Mouse (Mus musculus) brain, embryonic 14.5 days (tissue): ENCODE data around the gene Ppp2r2c. TPM values are rescaled to one million over a fixed set of nuclear protein-coding genes. Genes with fewer than 3 reads are reported as not detected.

Experiments used
- DNase-seq: peaks from one replicate; pipeline ENCODE4 v3.0.0-alpha.2; 2011; ENCODE audit warnings: low read depth
- CTCF ChIP-seq: fragments of 200-500 bp; IDR thresholded peaks from 2 replicates; pipeline ENCODE4 v1.5.1; 2012; ENCODE audit warnings: inconsistent platforms, mild to moderate bottlenecking, moderate library complexity, borderline replicate concordance; ENCODE audit not compliant: insufficient read depth, insufficient read length; ENCODE audit errors: extremely low read depth
- POLR2A ChIP-seq: fragments of 200-500 bp; IDR thresholded peaks from 2 replicates; pipeline ENCODE4 v1.6.1; 2012; ENCODE audit warnings: mild to moderate bottlenecking, inconsistent platforms, borderline replicate concordance; ENCODE audit not compliant: poor library complexity, insufficient read depth, insufficient read length, severe bottlenecking; ENCODE audit errors: extremely low read depth
- polyA plus RNA-seq: library from polyadenylated mRNA; depleted of rRNA; stranded (reverse); fragments of >200 nt; gene quantifications from 2 replicates; pipeline ENCODE4 v1.2.3, GENCODE M21; 2012

Ppp2r2c gene
- polyA plus RNA-seq, 1 experiment = 66.7 TPM

DNA sequence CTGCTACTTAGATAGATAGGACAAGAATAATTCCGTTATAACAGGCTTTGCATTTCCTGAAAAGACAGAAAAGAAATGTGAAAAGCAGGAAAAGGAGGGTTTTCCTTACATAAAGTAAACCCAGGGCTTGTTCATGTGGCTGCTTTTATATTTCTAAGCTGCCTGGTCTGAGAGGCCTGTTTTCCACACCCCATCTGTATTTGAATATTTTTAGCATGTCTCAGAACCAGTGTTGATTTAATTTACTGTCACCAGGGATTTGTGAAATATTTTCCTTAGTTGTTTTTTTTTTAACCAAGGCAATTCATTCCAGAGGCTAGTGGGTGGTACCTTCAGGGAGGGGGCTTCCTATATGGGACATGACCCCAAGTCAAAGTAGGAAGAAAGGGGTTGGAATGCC, 26.6 kb upstream of the Ppp2r2c start:
- TF ChIP-seq CTCF (no peak), POLR2A (no peak)
- DNase-seq = no peak

DNA sequence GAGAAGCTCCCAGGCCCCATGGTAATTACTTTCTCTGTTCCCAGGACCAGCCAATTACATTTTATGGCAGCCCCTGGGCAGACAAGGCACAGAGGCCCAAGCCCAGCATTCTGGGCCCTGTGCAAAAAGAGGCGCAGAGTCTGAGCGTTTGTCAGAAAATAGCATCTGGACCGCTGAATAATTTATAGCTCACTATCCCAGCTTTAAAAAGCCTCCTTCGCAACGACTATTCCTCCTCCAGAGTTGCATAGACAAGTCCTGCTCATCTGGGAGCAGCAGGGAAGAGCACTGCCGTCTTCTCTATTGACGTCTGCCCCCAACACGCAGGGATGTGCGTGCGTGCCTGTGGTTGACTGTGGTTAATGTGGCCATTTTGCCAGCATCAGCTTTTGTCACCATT, 23.8 kb upstream of the Ppp2r2c start:
- no peak for TF ChIP-seq POLR2A
- no peak for TF ChIP-seq CTCF
- peak; percentile 29 for DNase-seq

DNA sequence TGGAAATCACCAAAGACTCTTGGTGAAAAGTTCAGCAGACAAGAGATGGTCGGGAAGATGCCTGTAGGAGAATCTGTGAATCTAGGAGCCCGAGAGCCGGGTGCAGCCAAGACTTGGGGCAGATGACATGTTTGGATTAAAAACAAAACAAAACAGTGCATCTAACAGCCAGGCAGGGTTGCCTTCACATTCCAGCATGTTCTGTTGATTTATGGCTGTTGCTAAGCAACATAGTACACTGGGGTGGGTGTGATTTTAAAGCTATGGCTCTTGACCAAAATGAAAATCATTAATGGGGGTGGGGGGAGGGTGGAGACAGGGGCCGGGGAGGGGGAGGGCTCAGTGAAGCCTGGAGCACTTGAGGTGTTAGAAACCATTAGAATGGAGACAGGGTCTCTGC, 16.7 kb upstream of the Ppp2r2c start:
- no peak for TF ChIP-seq CTCF
- no peak for TF ChIP-seq POLR2A
- DNase-seq = peak; percentile 69

DNA sequence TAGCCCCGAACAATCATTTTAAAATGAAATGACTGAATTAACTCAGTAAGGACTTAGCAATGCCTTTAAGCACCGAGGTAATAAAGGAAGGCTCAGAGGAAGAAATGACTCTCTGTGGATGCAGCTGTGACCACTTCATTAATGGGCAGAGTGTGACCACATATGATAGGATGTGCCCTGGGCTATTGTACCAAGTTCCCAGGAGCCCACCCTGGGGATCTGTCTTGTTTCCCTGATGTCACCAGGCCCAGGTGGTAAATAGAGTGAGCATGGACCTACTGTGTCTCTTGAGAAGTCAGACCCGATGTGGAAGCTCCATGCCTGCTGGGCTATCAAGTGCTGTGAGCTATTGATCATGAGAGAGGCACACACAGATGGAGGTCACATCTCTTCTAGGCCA, 13.1 kb upstream of the Ppp2r2c start:
- DNase-seq = no peak
- TF ChIP-seq CTCF = no peak
- TF ChIP-seq POLR2A = no peak

DNA sequence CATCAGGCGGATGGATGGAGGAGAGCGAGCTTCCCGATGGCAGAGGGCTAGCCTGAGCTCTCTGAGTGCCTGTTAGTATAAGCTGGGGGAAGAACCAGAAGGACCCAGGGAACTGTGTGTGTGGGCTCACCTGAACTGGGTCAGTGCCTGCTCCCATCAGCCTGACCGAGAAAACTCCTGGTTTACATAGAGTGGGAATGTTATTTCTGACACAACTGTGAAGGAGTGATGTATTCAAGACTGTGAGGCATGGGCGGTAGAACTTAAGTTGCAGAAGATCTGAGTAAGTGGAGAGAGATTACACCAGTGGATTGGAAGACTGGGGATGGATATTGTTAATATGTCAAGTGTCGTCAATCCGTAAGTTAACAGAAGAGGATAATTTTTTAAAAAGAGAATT, 11.8 kb upstream of the Ppp2r2c start:
- no peak for DNase-seq

DNA sequence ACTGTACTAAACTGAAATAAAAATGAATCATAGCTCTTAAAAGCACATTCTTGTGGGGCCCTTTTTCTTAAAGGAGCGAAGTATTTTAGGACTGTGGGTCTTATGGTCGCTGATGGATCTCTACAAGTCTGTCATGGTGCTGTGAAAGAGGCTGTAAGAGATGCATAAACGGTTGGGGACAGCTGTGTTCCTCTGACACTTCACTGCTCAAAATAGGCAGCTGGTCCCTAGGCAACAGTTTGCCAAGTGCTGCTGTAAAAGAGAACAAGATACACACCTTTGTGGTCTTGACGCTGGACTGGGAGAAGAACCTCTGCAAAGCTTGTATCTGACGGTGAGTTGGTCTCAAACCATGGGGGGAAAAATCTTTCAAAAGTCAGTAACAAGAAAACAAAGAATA, 10.8 kb upstream of the Ppp2r2c start:
- TF ChIP-seq CTCF (no peak), POLR2A (no peak)
- peak; percentile 26 for DNase-seq

More for the DNA sequence above, 11.8 kb upstream of the Ppp2r2c start:
- TF ChIP-seq CTCF = no peak
- no peak for TF ChIP-seq POLR2A

DNA sequence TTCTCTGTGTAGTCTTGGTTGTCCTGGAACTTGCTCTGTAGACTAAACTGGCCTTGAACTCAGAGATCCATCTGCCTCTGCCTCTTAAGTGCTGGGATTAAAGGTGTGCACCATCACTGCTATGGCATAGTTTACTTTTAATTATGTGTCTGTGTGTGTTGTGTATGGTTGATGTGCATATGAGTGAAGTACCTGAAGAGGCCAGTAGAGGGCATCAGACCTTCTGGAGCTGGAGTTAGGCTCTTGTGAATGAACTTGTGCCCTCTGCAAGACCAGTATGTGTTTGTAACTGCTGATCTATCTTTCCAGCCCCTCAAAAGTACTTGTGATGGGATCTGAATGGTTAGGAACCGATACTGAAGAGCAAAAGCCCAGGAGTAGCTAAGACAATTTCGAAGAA, 7.2 kb upstream of the Ppp2r2c start:
- no peak for DNase-seq
- TF ChIP-seq CTCF = peak; percentile 29; the same call in 1 of the 2 replicates
- no peak for TF ChIP-seq POLR2A

DNA sequence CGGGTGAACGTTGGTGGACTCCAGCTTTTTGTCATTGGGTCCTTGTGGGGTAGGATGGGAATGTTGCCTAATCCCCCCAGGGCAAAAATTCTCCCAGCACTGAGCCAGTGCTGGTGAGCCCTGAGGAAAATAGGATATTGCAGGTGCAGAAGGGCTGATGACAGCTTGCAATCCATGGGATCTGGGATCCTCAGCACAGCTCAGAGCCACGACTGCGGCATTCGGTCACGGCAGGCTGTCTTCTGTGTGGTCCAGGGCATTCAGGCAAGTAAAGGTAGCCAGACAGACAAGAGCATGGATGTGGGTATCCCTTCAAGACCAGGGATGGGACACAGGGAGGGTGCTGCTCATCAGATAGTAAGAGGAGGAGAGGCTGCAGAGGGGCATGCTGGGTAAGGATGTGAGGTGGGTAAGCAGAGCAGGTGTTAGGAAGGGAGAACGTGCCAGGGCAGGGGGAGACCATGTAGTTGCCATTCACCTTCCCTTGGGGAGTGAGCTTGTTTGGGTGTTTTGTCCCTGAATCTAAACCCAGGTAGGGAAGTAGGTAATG, 1.5 kb upstream of the Ppp2r2c start:
- TF ChIP-seq CTCF = no peak
- no peak for TF ChIP-seq POLR2A
- DNase-seq = no peak

DNA sequence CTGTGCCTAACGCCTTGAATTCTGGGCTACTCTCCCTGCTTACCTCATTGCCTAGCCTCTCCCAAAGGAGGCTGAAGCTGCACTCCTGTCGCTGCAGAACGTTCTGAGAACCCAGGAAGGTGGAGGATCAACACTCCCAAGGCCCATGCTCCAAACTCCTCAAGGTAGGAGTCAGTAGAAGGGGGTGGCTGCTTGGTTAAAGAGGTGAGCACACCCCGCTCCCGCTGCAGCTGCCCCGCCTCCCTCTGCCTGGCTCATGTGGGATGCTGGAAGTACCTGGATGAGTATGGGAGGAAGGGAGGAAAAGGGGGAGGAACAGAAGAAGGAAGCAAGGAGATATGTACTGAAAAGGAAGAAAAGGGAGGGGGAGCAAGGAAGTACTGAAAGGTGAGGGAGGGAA, 752 bp upstream of the Ppp2r2c start:
- no peak for DNase-seq
- TF ChIP-seq CTCF (no peak), POLR2A (no peak)

DNA sequence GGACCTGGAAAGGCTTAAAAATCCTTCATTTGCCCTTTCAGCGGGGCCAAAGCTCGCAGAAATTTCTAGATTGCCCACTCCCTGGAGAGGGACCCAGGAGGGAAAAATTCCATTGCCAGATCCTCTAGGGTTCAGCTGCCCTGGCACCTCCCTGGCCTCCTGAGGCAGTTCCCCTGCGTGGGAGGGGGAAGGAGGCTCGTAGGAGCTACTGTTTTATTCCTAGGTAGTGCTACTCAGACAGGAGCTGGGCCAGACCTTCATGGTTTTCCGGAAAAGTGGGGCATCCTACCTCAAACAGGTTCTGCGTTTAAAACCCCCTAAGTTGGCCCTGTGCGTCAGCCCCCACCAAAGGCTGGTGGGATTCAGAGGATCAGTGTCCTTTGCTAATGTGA, 869 bp downstream of the Ppp2r2c start:
- peak; percentile 27 for DNase-seq
- no peak for TF ChIP-seq CTCF
- no peak for TF ChIP-seq POLR2A

DNA sequence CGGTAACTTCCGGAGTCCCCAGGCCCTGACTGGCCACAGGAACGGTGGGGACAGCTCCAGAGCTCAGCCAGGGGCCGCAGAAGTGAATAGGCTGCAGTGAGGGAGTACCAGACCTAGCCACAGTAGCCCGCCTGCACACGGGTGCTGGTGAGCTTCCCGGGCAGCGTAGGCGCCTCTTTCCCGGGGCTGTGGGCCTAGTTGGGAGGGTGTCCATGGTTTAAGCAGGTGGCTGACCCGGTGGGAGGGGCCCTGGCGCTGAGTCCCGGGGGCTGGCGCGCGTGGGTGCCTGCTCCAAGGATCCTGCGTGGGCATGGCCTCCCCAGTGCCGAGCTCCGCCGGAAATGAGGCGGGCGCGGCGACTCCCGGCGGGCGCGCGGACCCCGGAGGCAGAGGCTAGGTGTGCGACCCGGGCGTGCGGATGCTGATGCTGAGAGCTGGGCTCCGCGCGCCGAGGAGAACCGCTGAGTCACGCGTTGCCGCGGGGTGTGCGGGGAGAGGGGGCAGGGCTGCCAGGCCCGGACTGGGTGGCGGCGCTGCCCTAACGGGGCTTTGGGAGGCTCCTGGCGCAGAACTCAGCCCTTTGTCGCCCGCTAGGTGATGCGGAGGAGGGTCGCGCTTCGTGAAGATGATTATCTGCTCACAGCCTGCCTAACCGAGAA, 1.4 kb downstream of the Ppp2r2c start:
- peak; percentile 53 for DNase-seq
- no peak for TF ChIP-seq CTCF
- no peak for TF ChIP-seq POLR2A

DNA sequence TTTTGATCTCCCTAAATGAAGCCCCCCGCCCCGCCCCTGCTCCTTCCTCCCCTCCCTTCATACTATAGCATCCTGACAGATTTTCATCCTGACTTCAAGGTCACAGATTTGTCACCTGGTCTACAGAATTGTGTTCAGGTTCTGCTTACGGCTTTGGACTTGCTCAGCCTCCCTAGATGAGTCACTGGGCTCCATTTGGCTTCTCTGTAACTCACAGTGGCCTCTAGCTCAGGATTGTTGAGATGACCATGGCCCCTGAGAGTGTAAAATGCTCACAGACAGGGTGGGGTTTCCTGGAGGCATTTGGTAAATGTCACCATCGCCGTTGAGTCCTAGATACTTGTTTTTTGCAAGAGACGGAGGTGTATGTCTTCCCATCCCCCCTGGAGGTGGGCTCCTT, 2.6 kb downstream of the Ppp2r2c start:
- TF ChIP-seq POLR2A (no peak), CTCF (no peak)

DNA sequence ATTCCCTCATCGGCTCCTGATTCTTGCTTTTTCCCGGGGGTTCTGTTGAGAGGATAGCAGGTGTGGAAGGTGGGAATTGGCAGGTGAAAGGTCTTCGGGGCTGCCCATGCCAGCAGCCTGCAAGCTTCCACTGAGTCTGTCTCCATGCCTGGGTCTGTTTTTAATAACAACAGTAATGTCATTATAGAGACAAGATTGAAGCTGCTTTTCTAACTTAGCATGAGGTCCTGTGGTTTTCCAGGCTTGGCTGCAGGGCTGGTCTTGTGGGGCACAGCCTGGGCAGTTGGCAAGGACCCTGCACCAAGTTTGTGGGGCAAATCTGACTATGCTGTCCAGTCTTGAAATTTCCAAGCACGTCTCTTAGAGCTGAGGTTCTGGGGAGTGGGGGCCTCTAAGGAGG, 7.6 kb downstream of the Ppp2r2c start:
- TF ChIP-seq CTCF = no peak
- TF ChIP-seq POLR2A = no peak
- DNase-seq = no peak

More for the DNA sequence above, 2.6 kb downstream of the Ppp2r2c start:
- DNase-seq = no peak
